Mouse (Mus musculus): ENCODE measurements around the gene Gm49384.

GRCm38 (mm10) chr12:69196444-69197377 lies 7.4 kb downstream of the Gm49384 start, which contains the start of gene Gm49383:
- peak; percentile 58 for TF ChIP-seq POLR2A (IDR thresholded peaks at IDR 0.05; ENCODE audit: low read depth, low read length)
- TF ChIP-seq CTCF (conservative IDR thresholded peaks at IDR 0.05; ENCODE audit: insufficient read depth, insufficient read length, low read depth, low read length), result no peak

Data from kidney, adult 2 months (tissue).